Mouse (Mus musculus) liver, adult 2 months (tissue): ENCODE data around the gene Rxfp4. TPM values are rescaled to one million over a fixed set of nuclear protein-coding genes. Genes with fewer than 3 reads are reported as not detected.

Experiments used
- DNase-seq: peaks from one replicate; pipeline ENCODE4 v3.0.0-alpha.2; 2011; ENCODE audit warnings: low read depth, low spot score; ENCODE audit errors: extremely low read depth
- H3K27ac ChIP-seq: fragments of 200-500 bp; replicated peaks from 2 replicates; pipeline ENCODE4 v1.5.1; 2012; ENCODE audit warnings: low read depth, mild to moderate bottlenecking, control low read depth, inconsistent platforms, low read length; ENCODE audit not compliant: insufficient read depth
- H3K27me3 ChIP-seq: fragments of 200-500 bp; 2 replicates; pipeline ENCODE4 v1.6.1; 2012; ENCODE audit warnings: mild to moderate bottlenecking, moderate library complexity, low read length, inconsistent platforms; ENCODE audit not compliant: control insufficient read depth, insufficient read depth
- H3K36me3 ChIP-seq: fragments of 200-500 bp; 2 replicates; pipeline ENCODE4 v1.6.1; 2012; ENCODE audit warnings: low read length, inconsistent platforms; ENCODE audit not compliant: control insufficient read depth, insufficient read depth
- H3K4me1 ChIP-seq: fragments of 200-500 bp; 2 replicates; pipeline ENCODE4 v1.6.1; 2011; ENCODE audit warnings: low read length; ENCODE audit not compliant: control insufficient read depth, insufficient read depth
- H3K4me3 ChIP-seq: fragments of 200-500 bp; 2 replicates; pipeline ENCODE4 v1.5.1; 2011; ENCODE audit warnings: low read depth, mild to moderate bottlenecking, control low read depth, low read length, moderate library complexity; ENCODE audit not compliant: insufficient read depth
- H3K79me2 ChIP-seq: fragments of 200-500 bp; 2 replicates; pipeline ENCODE4 v1.6.1; 2012; ENCODE audit warnings: inconsistent platforms, mild to moderate bottlenecking, low read length, moderate library complexity; ENCODE audit not compliant: control insufficient read depth, insufficient read depth
- H3K9ac ChIP-seq: fragments of 200-500 bp; 2 replicates; pipeline ENCODE4 v1.6.1; 2012; ENCODE audit warnings: low read depth, mild to moderate bottlenecking, control low read depth, inconsistent platforms, low read length
- CTCF ChIP-seq: fragments of 200-500 bp; IDR thresholded peaks from 2 replicates; pipeline ENCODE4 v1.5.1; 2011; ENCODE audit warnings: low read depth, low read length, control low read depth
- POLR2A ChIP-seq: fragments of 200-500 bp; IDR thresholded peaks from 2 replicates; pipeline ENCODE4 v1.6.1; 2011; ENCODE audit warnings: low read length, control low read depth; ENCODE audit not compliant: insufficient read depth; ENCODE audit errors: extremely low read depth
- WGBS: fragments of 180-500 bp; shearing (Covaris S2); methylation state at CpG from one replicate; pipeline ENCODE4 v1.1.7; 2018; 5-methylcytosine and 5-hydroxymethylcytosine counted together
- polyA plus RNA-seq: library from polyadenylated mRNA; depleted of rRNA; stranded (reverse); fragments of >200 nt; gene quantifications from 2 replicates; pipeline ENCODE4 v1.2.3, GENCODE M21; 2012
- total RNA-seq: library from RNA; depleted of rRNA; stranded (reverse); fragments of >200 nt; gene quantifications from 2 replicates; pipeline ENCODE4 v1.2.3, GENCODE M21; 2014

Rxfp4 gene
- total and polyA plus RNA-seq, 2 experiments, result not detected

DNA sequence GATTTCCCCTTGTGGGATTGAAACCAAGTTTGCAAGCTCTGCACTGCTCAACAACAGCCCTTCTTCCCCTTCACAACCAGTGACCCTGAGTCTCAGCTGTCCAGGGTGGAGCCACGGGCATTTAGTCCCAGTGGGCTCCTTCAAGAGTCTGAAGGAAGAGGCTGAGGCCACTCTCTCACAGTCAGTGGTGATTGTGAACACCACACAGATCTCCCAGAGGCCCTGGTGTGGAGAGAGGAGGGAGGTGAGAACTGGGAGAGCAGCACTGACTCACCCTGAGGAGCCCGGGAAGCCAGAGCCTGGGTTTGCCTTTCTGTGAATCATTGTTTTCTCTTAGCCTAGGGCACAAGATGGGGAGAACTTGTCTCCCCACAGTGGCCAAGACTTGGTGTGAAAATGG lies 28.0 kb downstream of the Rxfp4 start:
- no peak overlapping the region for H3K27ac ChIP-seq
- no peaks in the 10 kb centered on the region for H3K36me3 ChIP-seq
- H3K27me3 ChIP-seq, result 0 out of 2 replicates have a peak, but pooled peaks cover 7% of the 10 kb centered on the region
- H3K4me3 ChIP-seq, result no peak overlapping the region
- H3K79me2 ChIP-seq, result peaks cover 3% of the 10 kb centered on the region; the same call in 1 of the 2 replicates
- H3K9ac ChIP-seq, result no peak overlapping the region
- no peak for TF ChIP-seq POLR2A
- no peak for TF ChIP-seq CTCF
- DNase-seq, result no peak
- 63% methylated on average over 2 of the region's 2 CpGs for WGBS
- H3K4me1 ChIP-seq, result peaks cover 8% of the 10 kb centered on the region

DNA sequence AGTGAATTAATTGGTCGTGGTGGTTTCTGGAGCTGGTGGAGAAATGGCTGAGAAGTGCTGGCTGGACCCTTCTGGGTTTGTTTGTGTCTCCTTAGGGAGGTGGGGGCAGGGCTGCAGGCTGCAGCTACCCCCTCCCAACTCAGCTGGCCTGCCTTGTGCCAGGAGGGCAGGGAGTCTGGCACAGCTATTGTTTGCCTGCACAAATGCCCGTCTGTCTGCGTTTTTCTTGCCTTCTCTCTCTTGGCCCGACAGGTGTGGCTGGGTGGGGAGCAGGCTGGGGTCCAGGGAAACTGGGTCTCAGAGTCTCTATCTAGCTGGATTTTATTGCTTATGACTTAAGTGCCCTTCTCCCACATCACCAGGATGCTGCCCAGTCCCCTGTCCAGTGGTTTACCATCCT lies 28.6 kb downstream of the Rxfp4 start:
- H3K27ac ChIP-seq, result no peak overlapping the region
- H3K9ac ChIP-seq, result peak overlapping the region; percentile 32; the same call in 1 of the 2 replicates
- WGBS, result 31% methylated on average over 4 of the region's 4 CpGs
- 0 out of 2 replicates have a peak, but pooled peaks cover 7% of the 10 kb centered on the region for H3K27me3 ChIP-seq
- peaks cover 3% of the 10 kb centered on the region; the same call in 1 of the 2 replicates for H3K79me2 ChIP-seq
- no peaks in the 10 kb centered on the region for H3K36me3 ChIP-seq
- DNase-seq, result no peak
- TF ChIP-seq CTCF (no peak), POLR2A (no peak)
- H3K4me3 ChIP-seq, result no peak overlapping the region
- peaks cover 8% of the 10 kb centered on the region for H3K4me1 ChIP-seq

DNA sequence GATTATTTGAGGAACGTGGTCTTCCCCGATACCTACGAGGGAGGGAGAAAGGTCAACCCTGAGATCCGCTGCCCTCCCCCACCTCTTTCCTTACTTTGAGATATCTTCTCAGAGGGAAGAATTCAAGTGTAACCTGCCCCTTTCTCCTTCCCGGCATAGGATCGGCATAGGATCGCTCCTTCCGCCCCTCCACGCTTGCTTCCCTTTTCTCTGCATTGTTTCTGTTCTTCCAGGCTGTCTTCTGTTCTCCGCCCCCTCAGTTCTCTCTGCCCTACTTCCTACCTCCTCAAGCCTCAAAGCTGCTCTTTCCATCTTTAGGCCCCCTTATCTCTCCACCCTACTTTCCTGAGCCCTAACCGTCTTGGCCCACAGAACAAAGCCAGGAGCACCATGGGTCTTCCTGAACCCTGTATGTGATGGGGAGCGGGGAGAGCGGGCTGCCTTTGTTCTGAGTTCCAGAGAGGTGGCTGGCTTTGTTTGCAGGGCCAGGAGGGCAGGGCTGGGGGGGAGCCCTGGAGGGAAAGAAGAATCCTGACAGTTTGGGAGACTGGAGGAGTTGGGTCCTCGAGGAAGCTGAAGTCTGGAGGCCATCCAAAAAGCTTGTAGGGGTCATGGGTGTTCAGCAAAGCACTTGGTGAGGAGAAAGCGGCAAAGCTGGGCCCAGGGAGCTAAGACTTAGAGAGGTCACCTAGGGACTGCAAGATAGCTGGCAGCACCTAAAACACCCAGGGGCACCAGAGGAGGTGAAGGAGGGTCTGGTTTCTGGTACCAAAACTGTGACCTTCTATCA lies 29.4 kb downstream of the Rxfp4 start:
- 57% methylated on average over 15 of the region's 15 CpGs for WGBS
- peak overlapping the region; percentile 31 for H3K9ac ChIP-seq
- no peak for DNase-seq
- H3K27me3 ChIP-seq, result 0 out of 2 replicates have a peak, but pooled peaks cover 7% of the 10 kb centered on the region
- H3K27ac ChIP-seq, result peak overlapping the region; percentile 60
- peak overlapping the region; percentile 44 for H3K4me3 ChIP-seq
- H3K4me1 ChIP-seq, result peaks cover 8% of the 10 kb centered on the region
- TF ChIP-seq CTCF, result no peak
- TF ChIP-seq POLR2A, result no peak
- no peaks in the 10 kb centered on the region for H3K36me3 ChIP-seq
- peaks cover 3% of the 10 kb centered on the region; the same call in 1 of the 2 replicates for H3K79me2 ChIP-seq

DNA sequence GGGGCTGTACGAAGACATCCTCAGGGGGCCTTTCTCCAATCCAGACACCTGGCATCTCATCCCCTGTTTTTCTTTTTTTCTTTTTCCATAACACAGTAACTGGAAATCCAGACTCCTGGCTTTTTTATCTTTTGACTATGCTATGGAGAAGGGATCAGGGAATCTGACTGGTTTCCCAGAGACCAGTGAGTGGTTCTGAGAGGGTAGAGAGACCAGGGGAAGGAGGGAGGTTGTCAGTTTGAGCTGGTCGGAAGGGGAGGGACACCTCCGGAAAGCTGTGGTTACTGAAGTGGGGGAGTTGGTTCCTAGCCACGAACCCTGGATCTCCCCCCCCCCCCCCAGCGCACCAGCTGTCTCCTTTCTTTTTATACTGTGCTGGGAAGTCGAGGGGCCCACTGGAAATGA lies 30.0 kb downstream of the Rxfp4 start:
- Histone ChIP-seq H3K4me3 (peak overlapping the region; percentile 44), H3K9ac (peak overlapping the region; percentile 31; the same call in 1 of the 2 replicates), H3K36me3 (no peaks in the 10 kb centered on the region), H3K79me2 (peaks cover 3% of the 10 kb centered on the region; the same call in 1 of the 2 replicates), H3K4me1 (peaks cover 6% of the 10 kb centered on the region), H3K27me3 (0 out of 2 replicates have a peak, but pooled peaks cover 7% of the 10 kb centered on the region), H3K27ac (peak overlapping the region; percentile 60)
- TF ChIP-seq POLR2A (no peak), CTCF (no peak)
- WGBS, result 34% methylated on average over 6 of the region's 6 CpGs
- no peak for DNase-seq

DNA sequence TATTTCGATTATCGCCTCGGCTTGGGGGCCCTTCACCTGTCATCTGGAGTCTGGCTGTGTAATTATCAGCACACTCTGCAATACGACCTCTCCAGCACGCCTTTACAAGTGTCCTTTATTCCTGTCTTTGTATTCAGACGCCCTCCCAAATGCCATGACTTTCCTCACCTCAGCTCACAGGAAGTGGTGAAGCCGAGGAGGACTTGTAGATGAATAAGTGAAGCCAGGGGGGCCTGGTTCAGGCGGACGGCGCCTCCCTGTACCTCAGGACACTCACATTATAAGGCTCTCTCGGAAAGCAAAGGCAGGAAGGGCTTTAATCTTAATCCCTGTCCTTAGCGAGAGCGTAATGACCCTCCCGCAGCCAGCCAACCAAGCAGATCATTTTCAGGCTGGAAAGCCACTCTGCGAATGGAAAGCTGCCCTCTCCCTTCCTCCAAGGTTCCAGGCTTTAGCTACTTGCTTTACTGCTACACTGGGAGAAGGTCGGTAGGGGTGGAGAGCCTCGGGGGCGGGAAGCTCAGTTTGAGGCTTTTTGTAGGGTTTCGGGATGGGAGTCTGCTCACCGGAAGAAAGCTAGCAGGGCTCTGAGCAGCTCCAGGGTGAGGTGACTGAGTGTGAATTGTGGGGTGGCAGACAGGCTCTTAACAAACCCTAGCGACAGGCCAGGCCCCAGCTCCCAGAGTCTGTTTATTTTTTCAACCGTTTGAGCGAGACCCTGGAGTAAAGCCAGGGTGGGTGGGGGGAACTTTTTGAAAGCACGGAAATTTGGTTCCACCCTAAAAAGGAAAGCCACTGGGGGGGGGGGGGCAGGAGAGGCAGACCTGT lies 30.6 kb downstream of the Rxfp4 start:
- 0 out of 2 replicates have a peak, but pooled peaks cover 7% of the 10 kb centered on the region for H3K27me3 ChIP-seq
- DNase-seq, result no peak
- H3K27ac ChIP-seq, result peak overlapping the region; percentile 75
- peak overlapping the region; percentile 74 for H3K4me3 ChIP-seq
- H3K4me1 ChIP-seq, result peaks cover 6% of the 10 kb centered on the region
- peaks cover 3% of the 10 kb centered on the region; the same call in 1 of the 2 replicates for H3K79me2 ChIP-seq
- H3K36me3 ChIP-seq, result no peaks in the 10 kb centered on the region
- peak overlapping the region; percentile 58 for H3K9ac ChIP-seq
- WGBS, result 48% methylated on average over 24 of the region's 24 CpGs
- no peak for TF ChIP-seq POLR2A
- no peak for TF ChIP-seq CTCF
